Comparison of ENCODE assay signal across 8 mouse cellular contexts in genomic region chr7:90129271-90129731, GRCm38 (mm10). TPM values are rescaled to one million over a fixed set of nuclear protein-coding genes. Genes with fewer than 3 reads are reported as not detected.
DNase-seq lines count a peak whose midpoint lies in the region; ATAC-seq and TF ChIP-seq lines count a peak whose summit lies in the region.

No protein-coding gene starts in this region.

- no peak for TF ChIP-seq CTCF in embryonic fibroblast, embryonic 13.5 days (IDR thresholded peaks at IDR 0.05; ENCODE audit: borderline replicate concordance, insufficient read depth, low read length)
- no peak for TF ChIP-seq CTCF in liver, postnatal 0 days (IDR thresholded peaks at IDR 0.05; ENCODE audit: low read depth)

- peak overlapping the region; percentile 100 for H3K9ac ChIP-seq in heart, embryonic 13.5 days
- H3K9ac ChIP-seq in liver, postnatal 0 days (replicated peaks), result peak overlapping the region; percentile 90

- no peaks in the 10 kb centered on the region for H3K27me3 ChIP-seq in heart, embryonic 13.5 days (replicated peaks)
- H3K27me3 ChIP-seq in liver, postnatal 0 days (ENCODE audit: insufficient read depth, low read length), result no peaks in the 10 kb centered on the region

- H3K36me3 ChIP-seq in heart, embryonic 13.5 days, result no peaks in the 10 kb centered on the region
- H3K36me3 ChIP-seq in liver, postnatal 0 days (replicated peaks; ENCODE audit: insufficient read depth, low read length), result 0 out of 2 replicates have a peak, but pooled peaks cover 2% of the 10 kb centered on the region

- H3K9me3 ChIP-seq in heart, embryonic 13.5 days, result no peaks in the 10 kb centered on the region
- no peaks in the 10 kb centered on the region for H3K9me3 ChIP-seq in liver, postnatal 0 days (ENCODE audit: low read length)

- peak; percentile 73 for TF ChIP-seq EP300 in liver, postnatal 0 days (IDR thresholded peaks at IDR 0.05; ENCODE audit: low read depth)

- 0% methylated on average over 12 of the region's 12 CpGs for WGBS in heart, embryonic 13.5 days
- under 1% methylated on average over 12 of the region's 12 CpGs for WGBS in liver, postnatal 0 days (ENCODE audit: insufficient replicate concordance)

- TF ChIP-seq POLR2A in embryonic fibroblast, embryonic 13.5 days (IDR thresholded peaks at IDR 0.05; ENCODE audit: low read depth, low read length), result peak; percentile 60

- peak overlapping the region; percentile 68 for H3K4me2 ChIP-seq in heart, embryonic 13.5 days
- peak overlapping the region; percentile 92 for H3K4me2 ChIP-seq in liver, postnatal 0 days (ENCODE audit: low read depth, low read length)

- peak overlapping the region; percentile 99 for H3K27ac ChIP-seq in embryonic fibroblast, embryonic 13.5 days (ENCODE audit: insufficient read depth, low read length)
- H3K27ac ChIP-seq in heart, embryonic 13.5 days (replicated peaks), result peak overlapping the region; percentile 99
- peak overlapping the region; percentile 100 for H3K27ac ChIP-seq in liver, postnatal 0 days (ENCODE audit: low read depth)

- H3K4me3 ChIP-seq in embryonic fibroblast, embryonic 13.5 days (ENCODE audit: insufficient read depth, low read length), result peak overlapping the region; percentile 57
- H3K4me3 ChIP-seq in heart, embryonic 13.5 days, result peak overlapping the region; percentile 98
- H3K4me3 ChIP-seq in liver, postnatal 0 days (ENCODE audit: low read depth, low read length), result peak overlapping the region; percentile 91

- H3K4me1 ChIP-seq in embryonic fibroblast, embryonic 13.5 days (ENCODE audit: control insufficient read depth, insufficient read depth, low read length), result peaks cover 5% of the 10 kb centered on the region
- H3K4me1 ChIP-seq in heart, embryonic 13.5 days, result peaks cover 41% of the 10 kb centered on the region
- peaks cover 7% of the 10 kb centered on the region; the same call in 1 of the 2 replicates for H3K4me1 ChIP-seq in liver, postnatal 0 days (ENCODE audit: insufficient read depth)

- DNase-seq in kidney, adult 11 months, result peak; percentile 72
- no peak for DNase-seq in kidney, postnatal 10 days
- peak; percentile 68 for DNase-seq in kidney, postnatal 14 days
- DNase-seq in liver, postnatal 0 days, result no peak
- peak; percentile 66 for DNase-seq in retina, embryonic 14.5 days (ENCODE audit: low spot score)

- peak; percentile 55 for ATAC-seq in activated CD4-positive, CD25-positive, alpha-beta regulatory T cell, adult 4 months
- peak; percentile 1; the same call in 1 of the 2 replicates for ATAC-seq in heart, embryonic 13.5 days (ENCODE audit: extremely low read depth, insufficient number of reproducible peaks, low FRiP score, low TSS enrichment)
- peak; percentile 9; the same call in 1 of the 2 replicates for ATAC-seq in liver, postnatal 0 days

RNA-seq across cellular contexts. Expression of gene Picalm, which starts 0.7 kb away (rescaled TPM):
- polyA plus RNA-seq in activated CD4-positive, CD25-positive, alpha-beta regulatory T cell, adult 4 months (2017; shearing (Covaris generic)), result 10 to 100 TPM; 49.7 to 85.7 TPM
- 615 and 683 TPM in 2 replicates for polyA plus RNA-seq in embryonic fibroblast, embryonic 13.5 days (2011; ENCODE audit: insufficient read length, low read depth, missing spikeins)
- polyA plus RNA-seq in heart, embryonic 13.5 days (2015; fragmentation: Nextera tagmentation; extraction: Ambion mirVana), result 29.1 and 31.0 TPM in 2 replicates
- polyA plus RNA-seq in liver, postnatal 0 days (2015; fragmentation: Nextera tagmentation; extraction: Ambion mirVana), result 29.9 and 30.6 TPM in 2 replicates

Comparison
In these comparisons a context has a peak if more than half of its experiments do, and no peak if none do; other contexts are left out.
1. DNase-seq: peak in kidney, adult 11 months (single experiment), kidney, postnatal 14 days (single experiment) and retina, embryonic 14.5 days (single experiment); none in kidney, postnatal 10 days (single experiment) and liver, postnatal 0 days (single experiment).
2. ATAC-seq: peak in every context shown above with its lines; median percentile 55 in activated CD4-positive, CD25-positive, alpha-beta regulatory T cell, adult 4 months; 9 in liver, postnatal 0 days; 1 in heart, embryonic 13.5 days.
3. Peak in every context shown above with its lines, with median percentiles within 50 percentile points of each other: H3K27ac ChIP-seq and H3K4me3 ChIP-seq.